Mouse (Mus musculus) ES-Bruce4 (cell line): ENCODE measurements around the gene Plekhm1.
"Not testable (repeated sequence)": the region's sequence is repeated elsewhere in the genome, so short reads cannot be mapped to it uniquely, and the experiment has no call there.

Experiments used
- CTCF ChIP-seq: IDR thresholded peaks from one replicate; pipeline ENCODE4 v1.8.1; 2011; ENCODE audit warnings: low read depth, low read length
- POLR2A ChIP-seq: IDR thresholded peaks from one replicate; pipeline ENCODE4 v1.8.1; 2011; ENCODE audit warnings: low read length; ENCODE audit not compliant: insufficient read depth

GRCm38 (mm10) chr11:103322832-103323231 is 89.7 kb downstream of the Plekhm1 start:
- TF ChIP-seq CTCF, POLR2A: not testable (repeated sequence)
